Mouse (Mus musculus) brain, embryonic 14.5 days (tissue): ENCODE measurements around the gene Rc3h2. TPM values are rescaled to one million over a fixed set of nuclear protein-coding genes. Genes with fewer than 3 reads are reported as not detected.

Source experiments
- DNase-seq: peaks from one replicate; pipeline ENCODE4 v3.0.0-alpha.2; 2011; ENCODE audit warnings: low read depth
- CTCF ChIP-seq: fragments of 200-500 bp; IDR thresholded peaks from 2 replicates; pipeline ENCODE4 v1.5.1; 2012; ENCODE audit warnings: inconsistent platforms, mild to moderate bottlenecking, moderate library complexity, borderline replicate concordance; ENCODE audit not compliant: insufficient read depth, insufficient read length; ENCODE audit errors: extremely low read depth
- POLR2A ChIP-seq: fragments of 200-500 bp; IDR thresholded peaks from 2 replicates; pipeline ENCODE4 v1.6.1; 2012; ENCODE audit warnings: mild to moderate bottlenecking, inconsistent platforms, borderline replicate concordance; ENCODE audit not compliant: poor library complexity, insufficient read depth, insufficient read length, severe bottlenecking; ENCODE audit errors: extremely low read depth
- polyA plus RNA-seq: library from polyadenylated mRNA; depleted of rRNA; stranded (reverse); fragments of >200 nt; gene quantifications from 2 replicates; pipeline ENCODE4 v1.2.3, GENCODE M21; 2012; rRNA removed

Rc3h2 gene
- polyA plus RNA-seq, 1 experiment: 37.8 TPM

GRCm38 (mm10) chr2:37333321-37333720 is 89.4 kb downstream of the Rc3h2 start:
- TF ChIP-seq CTCF (no peak), POLR2A (no peak)
- no peak for DNase-seq

GRCm38 (mm10) chr2:37326215-37326614 is 96.5 kb downstream of the Rc3h2 start, which contains the start of gene Olfr368:
Olfr368 (plus strand) TSS chr2:37326515.
- TF ChIP-seq CTCF: no peak
- no peak for TF ChIP-seq POLR2A
- DNase-seq: no peak

Other genes with a start within 250 kb of the Rc3h2 start
- not detected in 2 replicates for gene Olfr365, start 234.7 kb downstream of the Rc3h2 start, polyA plus RNA-seq
- not detected in 2 replicates for gene Olfr366, start 211.3 kb downstream of the Rc3h2 start, polyA plus RNA-seq
- gene Olfr368, start 96.4 kb downstream of the Rc3h2 start, polyA plus RNA-seq: not detected in 2 replicates
- 47.8 and 48.1 TPM in 2 replicates for gene Pdcl, start 63.6 kb downstream of the Rc3h2 start, polyA plus RNA-seq
- 9.7 and 11.9 TPM in 2 replicates for gene Zbtb26, start 20.2 kb upstream of the Rc3h2 start, polyA plus RNA-seq
- 15.8 and 17.7 TPM in 2 replicates for gene Zbtb6, start 20.3 kb upstream of the Rc3h2 start, polyA plus RNA-seq
- gene Rabgap1, start 20.4 kb upstream of the Rc3h2 start, polyA plus RNA-seq: 47.0 and 55.1 TPM in 2 replicates
- 4.8 and 11.5 TPM in 2 replicates for gene Gpr21, start 93.4 kb upstream of the Rc3h2 start, polyA plus RNA-seq